Comparison of ENCODE assay signal across 8 mouse cellular contexts in the genomic region with DNA sequence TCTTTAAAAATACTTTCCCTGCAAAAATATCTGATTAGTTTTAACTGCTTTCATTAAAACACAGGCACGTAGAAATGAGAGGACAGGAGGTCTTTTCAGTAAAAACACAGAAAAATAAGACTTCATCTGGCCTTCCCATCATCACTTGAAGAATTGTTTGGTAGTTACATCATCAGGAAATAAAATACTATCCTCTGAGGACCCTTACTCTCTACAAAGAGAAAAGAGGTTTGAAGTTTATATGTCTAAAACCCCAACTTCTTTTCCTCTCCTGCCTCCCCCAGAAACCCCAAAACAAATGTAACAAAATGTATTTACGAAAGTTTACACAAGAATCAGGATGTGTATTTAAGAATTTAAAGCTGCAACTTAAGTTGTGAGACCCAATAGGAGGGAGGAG. TPM values are rescaled to one million over a fixed set of nuclear protein-coding genes. Genes with fewer than 3 reads are reported as not detected.
A peak's percentile ranks its signal among the peaks of the same experiment; 100 is the strongest.
DNase-seq lines count a peak whose midpoint lies in the region; ATAC-seq lines count a peak whose summit lies in the region.

No protein-coding gene starts in this region.

- peak overlapping the region; percentile 76 for H3K4me3 ChIP-seq in kidney, embryonic 16.5 days (ENCODE audit: low read length)
- peak overlapping the region; percentile 79 for H3K4me3 ChIP-seq in embryonic facial prominence, embryonic 10.5 days
- peak overlapping the region; percentile 85 for H3K4me3 ChIP-seq in hindbrain, embryonic 16.5 days (ENCODE audit: low read length)
- H3K4me3 ChIP-seq in midbrain, embryonic 16.5 days (ENCODE audit: low read depth, low read length) = peak overlapping the region; percentile 76

- DNase-seq in kidney, postnatal 25 days = no peak
- no peak for DNase-seq in embryonic facial prominence, embryonic 10.5 days (ENCODE audit: low spot score)
- no peak for DNase-seq in layer of hippocampus, adult 11-12 months (ENCODE audit: low spot score)
- no peak for DNase-seq in left cerebral cortex, postnatal 14 days (ENCODE audit: low spot score in 2 of 2)
- no peak for DNase-seq in layer of hippocampus, adult 8-10 months (ENCODE audit: low spot score in 2 of 2)

- H3K36me3 ChIP-seq in kidney, embryonic 16.5 days (ENCODE audit: insufficient read depth, low read length) = no peaks in the 10 kb centered on the region
- H3K36me3 ChIP-seq in embryonic facial prominence, embryonic 10.5 days (replicated peaks) = no peaks in the 10 kb centered on the region; the same call in 1 of the 2 replicates
- H3K36me3 ChIP-seq in hindbrain, embryonic 16.5 days (ENCODE audit: control insufficient read depth, insufficient read depth, low read length) = no peaks in the 10 kb centered on the region
- H3K36me3 ChIP-seq in midbrain, embryonic 16.5 days (ENCODE audit: control insufficient read depth, insufficient read depth, low read length) = no peaks in the 10 kb centered on the region

- no peaks in the 10 kb centered on the region for H3K9me3 ChIP-seq in kidney, embryonic 16.5 days (ENCODE audit: low read length)
- H3K9me3 ChIP-seq in embryonic facial prominence, embryonic 10.5 days = no peaks in the 10 kb centered on the region
- H3K9me3 ChIP-seq in hindbrain, embryonic 16.5 days (ENCODE audit: control insufficient read depth, low read length) = no peaks in the 10 kb centered on the region
- no peaks in the 10 kb centered on the region for H3K9me3 ChIP-seq in midbrain, embryonic 16.5 days (replicated peaks; ENCODE audit: control insufficient read depth, low read length, poor library complexity, severe bottlenecking)

- intact Hi-C loops in left cerebral cortex, postnatal 14 days (cut with DNase I) = no loop called here

- peak overlapping the region; percentile 95 for H3K9ac ChIP-seq in kidney, embryonic 16.5 days (replicated peaks; ENCODE audit: low read length)
- H3K9ac ChIP-seq in hindbrain, embryonic 16.5 days (ENCODE audit: low read depth, low read length) = peak overlapping the region; percentile 87
- peak overlapping the region; percentile 81 for H3K9ac ChIP-seq in midbrain, embryonic 16.5 days (ENCODE audit: low read depth, low read length)

- WGBS in kidney, embryonic 16.5 days = 53% methylated on average over 2 of the region's 2 CpGs
- WGBS in embryonic facial prominence, embryonic 10.5 days = 65% methylated on average over 2 of the region's 2 CpGs
- 67% methylated on average over 2 of the region's 2 CpGs for WGBS in hindbrain, embryonic 16.5 days
- 76% methylated on average over 2 of the region's 2 CpGs for WGBS in midbrain, embryonic 16.5 days

- H3K4me1 ChIP-seq in kidney, embryonic 16.5 days (ENCODE audit: insufficient read depth, low read length) = peaks cover 13% of the 10 kb centered on the region
- H3K4me1 ChIP-seq in embryonic facial prominence, embryonic 10.5 days = peaks cover 28% of the 10 kb centered on the region
- H3K4me1 ChIP-seq in hindbrain, embryonic 16.5 days (ENCODE audit: control insufficient read depth, insufficient read depth, low read depth, low read length) = no peaks in the 10 kb centered on the region
- H3K4me1 ChIP-seq in midbrain, embryonic 16.5 days (ENCODE audit: control insufficient read depth, insufficient read depth, low read length) = no peaks in the 10 kb centered on the region

- no peak overlapping the region for H3K27ac ChIP-seq in kidney, embryonic 16.5 days (ENCODE audit: low read length)
- H3K27ac ChIP-seq in embryonic facial prominence, embryonic 10.5 days (replicated peaks) = peak overlapping the region; percentile 95
- no peak overlapping the region for H3K27ac ChIP-seq in hindbrain, embryonic 16.5 days (ENCODE audit: low read depth, low read length)
- no peak overlapping the region for H3K27ac ChIP-seq in midbrain, embryonic 16.5 days (ENCODE audit: low read length)

- no peaks in the 10 kb centered on the region for H3K27me3 ChIP-seq in kidney, embryonic 16.5 days (ENCODE audit: insufficient read depth, low read length)
- H3K27me3 ChIP-seq in embryonic facial prominence, embryonic 10.5 days (replicated peaks; ENCODE audit: low read depth, poor library complexity, severe bottlenecking) = peaks cover 4% of the 10 kb centered on the region; the same call in 1 of the 2 replicates
- H3K27me3 ChIP-seq in hindbrain, embryonic 16.5 days (replicated peaks; ENCODE audit: control insufficient read depth, insufficient read depth, low read length) = peaks cover 3% of the 10 kb centered on the region; the same call in 1 of the 2 replicates
- peaks cover 2% of the 10 kb centered on the region; the same call in 1 of the 2 replicates for H3K27me3 ChIP-seq in midbrain, embryonic 16.5 days (ENCODE audit: control insufficient read depth, insufficient read depth, low read depth, low read length)

- no peak for ATAC-seq in kidney, embryonic 16.5 days (ENCODE audit: low FRiP score, low TSS enrichment)
- no peak for ATAC-seq in hindbrain, embryonic 16.5 days
- ATAC-seq in midbrain, embryonic 16.5 days = peak; percentile 18; the same call in 1 of the 2 replicates

- H3K4me2 ChIP-seq in kidney, embryonic 16.5 days (replicated peaks; ENCODE audit: low read depth, low read length) = peak overlapping the region; percentile 93
- H3K4me2 ChIP-seq in hindbrain, embryonic 16.5 days (ENCODE audit: low read length) = peak overlapping the region; percentile 99
- H3K4me2 ChIP-seq in midbrain, embryonic 16.5 days (ENCODE audit: low read length) = peak overlapping the region; percentile 98

RNA-seq across cellular contexts. Expression of a gene that starts 58.1 kb away (rescaled TPM):
- 51.4 and 56.3 TPM in 2 replicates for polyA plus RNA-seq in kidney, embryonic 16.5 days (2015; fragmentation: Nextera tagmentation; extraction: Ambion mirVana)
- 58.1 and 64.6 TPM in 2 replicates for polyA plus RNA-seq in embryonic facial prominence, embryonic 10.5 days (2016; fragmentation: Nextera tagmentation; extraction: Ambion mirVana)
- polyA plus RNA-seq in hindbrain, embryonic 16.5 days (2015; fragmentation: Nextera tagmentation; extraction: Ambion mirVana) = 36.0 and 38.4 TPM in 2 replicates
- polyA plus RNA-seq in midbrain, embryonic 16.5 days (2015; fragmentation: Nextera tagmentation; extraction: Ambion mirVana) = 36.2 and 37.4 TPM in 2 replicates
- 10 to 100 TPM; 14.2 to 17.0 TPM for total RNA-seq in left cerebral cortex, postnatal 14 days (2021)
- total RNA-seq in layer of hippocampus, adult 8-10 months (2022) = 10 to 100 TPM; 17.1 to 20.4 (median 18.0) TPM
